Comparison of ENCODE assay signal across 7 mouse cellular contexts in genomic region chr10:40258401-40258966, GRCm38 (mm10). TPM values are rescaled to one million over a fixed set of nuclear protein-coding genes. Genes with fewer than 3 reads are reported as not detected.
DNase-seq lines count a peak whose midpoint lies in the region; ATAC-seq lines count a peak whose summit lies in the region.

No protein-coding gene starts in this region.

- H3K36me3 ChIP-seq in midbrain, embryonic 10.5 days: peaks cover 24% of the 10 kb centered on the region

- WGBS in midbrain, embryonic 10.5 days: 2% methylated on average over 12 of the region's 12 CpGs

- no peaks in the 10 kb centered on the region for H3K9me3 ChIP-seq in midbrain, embryonic 10.5 days (replicated peaks)

- H3K4me1 ChIP-seq in midbrain, embryonic 10.5 days: peaks cover 20% of the 10 kb centered on the region

- ATAC-seq in common myeloid progenitor, adult 5-6 weeks (replicated peaks; ENCODE audit: low read depth, poor library complexity, severe bottlenecking): peak; percentile 71

- peak overlapping the region; percentile 84 for H3K4me3 ChIP-seq in midbrain, embryonic 10.5 days

- DNase-seq in ZHBTc4 (ENCODE audit: low read depth, low spot score): peak; percentile 98
- DNase-seq in gastrocnemius, postnatal 10 days: peak; percentile 52
- peak; percentile 92 for DNase-seq in hindlimb bud, embryonic 11.5 days (ENCODE audit: extremely low spot score, low read depth, low spot score)
- DNase-seq in left cerebral cortex, postnatal 36 days (ENCODE audit: low spot score in 2 of 2): peak; percentile 23 to 37
- peak; percentile 87 for DNase-seq in midbrain, embryonic 10.5 days (ENCODE audit: low spot score)
- peak; percentile 62 for DNase-seq in right cerebral cortex, postnatal 4 days

- H3K27me3 ChIP-seq in midbrain, embryonic 10.5 days (ENCODE audit: low read depth, poor library complexity, severe bottlenecking): no peaks in the 10 kb centered on the region

- intact Hi-C loops in left cerebral cortex, postnatal 36 days (cut with DNase I): loop anchor here (2.0 to 5.0 kb wide), 2 partner anchors 44 to 266 kb away; partner anchors contain the start of gene Amd1

- H3K27ac ChIP-seq in midbrain, embryonic 10.5 days (replicated peaks): peak overlapping the region; percentile 98

RNA-seq across cellular contexts. Expression of gene Gtf3c6, which starts 0.6 kb away (rescaled TPM):
- 181 and 258 TPM in 2 replicates for total RNA-seq in common myeloid progenitor, adult 5-6 weeks (2017)
- 10 to 100 TPM; 28.2 to 30.1 TPM for total RNA-seq in gastrocnemius, postnatal 10 days (2021)
- 10 to 100 TPM; 19.5 to 27.2 TPM for total RNA-seq in left cerebral cortex, postnatal 36 days (2021)
- 127 and 140 TPM in 2 replicates for polyA plus RNA-seq in midbrain, embryonic 10.5 days (2016; fragmentation: Nextera tagmentation; extraction: Ambion mirVana)

RNA-seq across cellular contexts. Expression of gene Rpf2, which starts 11.6 kb away (rescaled TPM):
- 231 and 281 TPM in 2 replicates for total RNA-seq in common myeloid progenitor, adult 5-6 weeks (2017)
- total RNA-seq in gastrocnemius, postnatal 10 days (2021): 10 to 100 TPM; 18.7 to 20.3 TPM
- 10 to 100 TPM; 19.3 to 21.3 TPM for total RNA-seq in left cerebral cortex, postnatal 36 days (2021)
- polyA plus RNA-seq in midbrain, embryonic 10.5 days (2016; fragmentation: Nextera tagmentation; extraction: Ambion mirVana): 83.5 and 91.9 TPM in 2 replicates

RNA-seq across cellular contexts. Expression of gene Amd1, which starts 43.5 kb away (rescaled TPM):
- total RNA-seq in common myeloid progenitor, adult 5-6 weeks (2017): 202 and 215 TPM in 2 replicates
- 10 to 100 TPM; 16.7 to 21.3 TPM for total RNA-seq in gastrocnemius, postnatal 10 days (2021)
- total RNA-seq in left cerebral cortex, postnatal 36 days (2021): 10 to 100 TPM; 76.0 to 83.6 TPM
- polyA plus RNA-seq in midbrain, embryonic 10.5 days (2016; fragmentation: Nextera tagmentation; extraction: Ambion mirVana): 73.2 and 85.1 TPM in 2 replicates

Comparison
In these comparisons a context has a peak if more than half of its experiments do, and no peak if none do; other contexts are left out.
1. Peak in every context shown above with its lines: DNase-seq, ATAC-seq, H3K4me3 ChIP-seq and H3K27ac ChIP-seq.
2. DNase-seq: peak in every context shown above with its lines; median percentile 98 in ZHBTc4; 92 in hindlimb bud, embryonic 11.5 days; 87 in midbrain, embryonic 10.5 days; 62 in right cerebral cortex, postnatal 4 days; 52 in gastrocnemius, postnatal 10 days; 30 in left cerebral cortex, postnatal 36 days.
3. RNA of gene Rpf2, which starts 11.6 kb away (total RNA-seq): 231 to 281 TPM in common myeloid progenitor, adult 5-6 weeks; 19.3 to 21.3 TPM in left cerebral cortex, postnatal 36 days and 18.7 to 20.3 TPM in gastrocnemius, postnatal 10 days; every median in the first group is over 10 times any median in the second.